Mouse (Mus musculus) right cerebral cortex, postnatal 14 days (tissue): ENCODE measurements around the gene Gm3625.
"Not testable (repeated sequence)": the region's sequence is repeated elsewhere in the genome, so short reads cannot be mapped to it uniquely, and the experiment has no call there.

Experiments
- DNase-seq: peaks from one replicate; pipeline ENCODE4 v3.0.0; 2022

Gm3625 gene

DNA sequence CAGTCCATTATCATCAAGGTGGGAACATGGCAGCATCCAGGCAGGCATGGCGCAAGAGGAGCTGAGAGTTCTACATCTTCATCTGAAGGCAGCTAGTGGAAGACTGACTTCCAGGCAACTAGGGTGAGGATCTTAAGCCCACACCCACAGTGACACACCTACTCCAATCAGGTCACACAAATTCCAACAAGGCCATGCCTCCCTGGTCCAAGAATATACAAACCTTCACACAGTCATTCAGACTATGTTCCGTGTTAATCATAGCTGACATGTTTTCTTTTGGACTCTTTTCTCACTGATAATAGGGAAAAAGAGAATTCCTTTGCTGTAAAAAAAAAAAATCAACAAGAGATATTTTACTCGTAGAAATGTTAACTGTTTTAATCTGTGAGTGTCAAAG lies 39.0 kb downstream of the Gm3625 start:
- DNase-seq = not testable (repeated sequence)

DNA sequence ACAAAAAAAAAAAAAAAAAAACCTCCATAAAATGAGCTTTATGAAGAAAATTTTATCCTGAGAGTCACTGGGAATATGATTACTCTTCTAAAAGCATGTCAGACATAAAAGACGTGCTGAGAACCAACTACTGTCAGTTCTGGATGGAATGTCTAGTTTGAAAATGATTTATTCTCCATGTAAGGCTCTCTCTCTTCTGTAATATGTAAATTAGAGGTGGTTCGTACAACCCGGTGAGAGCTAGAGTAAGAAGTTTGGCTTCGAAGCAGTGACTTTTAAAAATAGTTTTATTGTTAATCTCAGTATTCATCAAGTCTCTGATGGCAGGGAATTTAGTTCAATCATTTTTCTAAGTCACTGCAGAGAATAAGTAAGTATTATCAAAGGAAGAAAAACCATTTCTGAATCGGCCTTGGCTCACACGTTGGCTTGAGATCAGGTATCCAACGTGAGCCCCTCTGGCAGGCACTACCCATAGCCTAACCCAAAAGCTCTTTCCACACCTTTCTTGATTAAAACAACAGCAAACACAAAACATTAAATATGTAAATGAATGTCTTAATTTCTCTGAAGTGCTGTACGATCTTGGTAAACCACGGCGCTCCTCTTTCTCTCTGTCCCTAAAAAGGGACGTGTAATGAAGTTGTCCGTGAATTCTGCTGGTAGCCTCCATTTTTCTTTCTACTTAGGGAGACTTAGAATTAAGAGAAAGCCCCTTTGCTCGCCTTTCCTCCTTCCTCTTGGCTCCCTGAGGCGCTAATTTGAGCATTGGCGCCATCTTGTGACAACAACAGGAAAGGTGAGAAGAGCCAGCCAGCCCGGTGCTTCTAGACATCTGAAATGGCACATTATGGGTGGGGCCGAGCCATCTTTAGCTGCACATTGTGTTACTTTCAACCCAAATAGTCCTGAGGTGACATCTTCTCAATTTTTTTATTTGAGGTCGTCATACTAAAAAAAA lies 44.4 kb downstream of the Gm3625 start:
- DNase-seq = peak; percentile 73

DNA sequence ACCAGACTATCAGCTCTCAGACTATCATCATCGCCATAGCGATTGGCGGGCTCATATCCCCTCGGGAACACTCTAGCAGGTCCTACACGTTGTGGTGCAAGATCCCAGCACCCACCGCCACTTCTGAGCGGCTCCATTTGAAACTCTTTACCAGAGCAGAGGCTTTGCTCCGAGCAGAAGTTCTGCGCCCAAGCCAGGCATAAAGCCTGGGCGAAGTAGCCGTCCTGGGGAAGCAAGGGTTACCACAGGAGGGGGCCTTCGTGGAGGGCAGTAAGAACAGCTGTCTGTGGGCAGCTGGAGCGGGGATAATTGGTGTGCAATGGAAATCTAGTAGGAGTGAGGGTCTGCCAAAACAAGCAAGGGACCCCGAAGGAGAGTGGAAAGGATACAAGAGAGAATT lies 45.2 kb downstream of the Gm3625 start:
- no peak for DNase-seq

DNA sequence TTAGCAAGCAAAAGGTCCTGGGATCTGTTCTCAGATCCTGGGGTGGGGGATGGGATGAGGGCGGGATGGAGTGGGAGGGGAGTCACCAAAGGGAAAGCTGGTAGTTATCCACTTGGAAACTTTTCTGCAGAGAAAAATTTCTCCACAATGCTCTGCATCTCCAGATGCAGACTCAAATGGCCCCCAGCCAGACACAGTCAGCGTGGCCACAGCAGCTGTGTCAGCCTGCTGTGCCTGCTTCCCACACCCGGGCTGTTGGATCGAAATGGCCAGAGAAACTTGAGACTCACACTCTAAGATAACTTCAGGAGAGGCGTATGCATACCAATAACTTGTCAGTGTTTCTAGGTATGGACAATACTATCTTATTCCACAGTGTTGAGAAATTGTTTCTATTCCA lies 46.2 kb downstream of the Gm3625 start:
- no peak for DNase-seq

DNA sequence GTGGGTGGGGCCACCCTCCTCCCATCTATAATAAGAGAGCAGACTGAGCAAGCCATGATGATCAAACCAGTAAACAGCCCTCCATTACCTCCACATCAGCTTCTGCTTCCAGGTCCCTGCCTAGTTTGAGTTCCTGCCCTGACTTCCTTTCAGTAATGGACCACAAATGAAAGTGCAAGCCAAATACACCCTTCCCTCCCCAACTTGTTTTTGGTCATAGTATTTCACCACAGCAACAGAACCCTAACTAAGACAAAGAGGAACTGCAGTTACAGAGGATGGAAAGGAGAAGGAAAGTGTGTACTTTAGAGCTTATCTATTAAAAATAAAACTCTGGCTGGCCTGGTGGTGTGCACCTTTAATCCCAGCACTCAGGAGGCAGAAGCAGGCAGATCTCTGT lies 47.3 kb downstream of the Gm3625 start:
- no peak for DNase-seq

DNA sequence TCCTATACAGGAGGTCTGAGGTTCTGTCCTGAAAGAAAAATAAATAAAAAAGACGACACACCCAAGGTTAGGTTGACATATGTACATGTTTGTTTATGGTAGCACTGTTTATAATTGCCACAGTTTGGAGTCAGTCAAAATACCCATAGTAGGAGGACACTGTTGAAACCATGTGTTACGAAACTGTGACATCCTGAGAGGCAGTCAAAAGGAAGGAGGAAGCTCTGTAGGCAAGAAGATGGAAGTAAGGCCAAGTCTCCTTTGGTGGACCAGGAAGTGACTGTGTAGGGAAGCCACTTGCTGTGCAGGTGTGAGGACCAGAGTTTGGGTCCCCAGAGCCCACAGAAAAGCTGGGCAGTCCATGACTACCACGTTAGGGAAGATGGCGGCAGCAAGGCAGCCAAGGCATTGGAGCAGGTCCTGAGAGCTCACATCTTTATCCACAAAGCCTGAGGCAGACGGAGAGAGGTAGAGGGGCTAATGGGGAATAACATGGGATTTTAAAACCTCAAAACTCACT lies 48.3 kb downstream of the Gm3625 start:
- DNase-seq = no peak
